Mouse (Mus musculus): ENCODE data around the gene Ptpn12. TPM values are rescaled to one million over a fixed set of nuclear protein-coding genes. Genes with fewer than 3 reads are reported as not detected.

Gene Ptpn12
- polyA plus RNA-seq, 1 experiment from 2014 or later, result 18.6 TPM

DNA sequence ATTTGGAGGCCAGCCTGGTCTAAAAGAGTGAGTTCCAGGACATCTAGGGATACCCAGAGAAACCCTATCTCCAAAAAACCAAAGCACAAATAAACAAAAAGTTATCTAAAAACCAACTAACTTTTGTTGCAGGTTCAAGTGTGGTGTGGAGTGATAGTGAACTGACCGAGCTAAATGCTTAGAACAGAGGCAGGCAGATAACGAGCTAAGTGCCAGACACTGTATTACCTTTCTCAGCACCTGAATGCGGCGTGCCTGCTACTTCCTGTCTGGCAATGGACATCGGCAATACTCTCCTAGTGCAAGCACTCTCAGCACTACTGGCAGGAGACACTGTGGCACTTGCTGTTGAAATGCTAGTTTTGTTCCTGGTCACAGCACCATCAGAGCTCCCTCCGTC is 58.2 kb downstream of the Ptpn12 start:
- Histone ChIP-seq H3K4me2 (ENCODE audit: low read length) (no peak overlapping the region), H3K9me3 (ENCODE audit: control insufficient read depth, low read length) (no peaks in the 10 kb centered on the region), H3K27ac (ENCODE audit: low read depth, low read length) (no peak overlapping the region), H3K27me3 (replicated peaks; ENCODE audit: control insufficient read depth, insufficient read depth, low read length) (no peaks in the 10 kb centered on the region), H3K36me3 (ENCODE audit: control insufficient read depth, insufficient read depth, low read length) (peaks cover 54% of the 10 kb centered on the region), H3K4me1 (ENCODE audit: control insufficient read depth, insufficient read depth, low read depth, low read length) (no peaks in the 10 kb centered on the region), H3K4me3 (ENCODE audit: low read length) (no peak overlapping the region), H3K9ac (ENCODE audit: low read depth, low read length) (no peak overlapping the region)
- WGBS, result 98% methylated on average over 6 of the region's 6 CpGs
- ATAC-seq, result no peak

GRCm38 (mm10) chr5:20990062-20990809 is 65.5 kb downstream of the Ptpn12 start:
- Histone ChIP-seq H3K27ac (ENCODE audit: low read depth, low read length) (no peak overlapping the region), H3K4me3 (ENCODE audit: low read length) (no peak overlapping the region), H3K27me3 (replicated peaks; ENCODE audit: control insufficient read depth, insufficient read depth, low read length) (no peaks in the 10 kb centered on the region), H3K4me1 (ENCODE audit: control insufficient read depth, insufficient read depth, low read depth, low read length) (no peaks in the 10 kb centered on the region), H3K9ac (ENCODE audit: low read depth, low read length) (no peak overlapping the region), H3K36me3 (ENCODE audit: control insufficient read depth, insufficient read depth, low read length) (peaks cover 33% of the 10 kb centered on the region), H3K9me3 (ENCODE audit: control insufficient read depth, low read length) (no peaks in the 10 kb centered on the region), H3K4me2 (ENCODE audit: low read length) (no peak overlapping the region)
- ATAC-seq, result no peak
- 95% methylated on average over 8 of the region's 8 CpGs for WGBS

GRCm38 (mm10) chr5:20986271-20986670 is 69.4 kb downstream of the Ptpn12 start:
- peaks cover 18% of the 10 kb centered on the region for H3K36me3 ChIP-seq (ENCODE audit: control insufficient read depth, insufficient read depth, low read length)
- H3K9me3 ChIP-seq (ENCODE audit: control insufficient read depth, low read length), result no peaks in the 10 kb centered on the region
- H3K27me3 ChIP-seq (replicated peaks; ENCODE audit: control insufficient read depth, insufficient read depth, low read length), result no peaks in the 10 kb centered on the region
- no peak overlapping the region for H3K4me3 ChIP-seq (ENCODE audit: low read length)
- no peak overlapping the region for H3K4me2 ChIP-seq (ENCODE audit: low read length)
- no peak overlapping the region for H3K27ac ChIP-seq (ENCODE audit: low read depth, low read length)
- WGBS, result 96% methylated on average over 8 of the region's 8 CpGs
- ATAC-seq, result no peak
- no peak overlapping the region for H3K9ac ChIP-seq (ENCODE audit: low read depth, low read length)
- no peaks in the 10 kb centered on the region for H3K4me1 ChIP-seq (ENCODE audit: control insufficient read depth, insufficient read depth, low read depth, low read length)

DNA sequence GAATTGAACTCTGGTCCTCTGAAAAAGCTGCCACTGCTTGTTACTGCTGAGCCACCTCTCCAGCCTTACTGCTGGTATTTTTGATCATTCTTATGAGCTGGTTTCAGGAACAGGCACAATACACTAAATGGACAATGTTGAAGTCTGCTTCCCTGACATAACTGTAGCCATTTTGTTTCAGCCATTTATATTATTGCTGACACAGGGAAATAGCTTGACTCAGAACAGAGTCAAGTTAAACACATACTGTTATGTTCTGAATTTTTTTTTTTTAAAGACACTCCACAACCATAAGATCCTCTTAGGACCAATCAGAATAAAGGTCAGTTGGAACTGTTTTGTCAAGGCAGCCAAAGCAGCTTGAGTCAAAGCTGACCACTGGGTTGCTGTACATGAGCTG is 72.2 kb downstream of the Ptpn12 start:
- Histone ChIP-seq H3K36me3 (ENCODE audit: control insufficient read depth, insufficient read depth, low read length) (peaks cover 8% of the 10 kb centered on the region), H3K4me3 (ENCODE audit: low read length) (no peak overlapping the region), H3K9ac (ENCODE audit: low read depth, low read length) (no peak overlapping the region), H3K27me3 (replicated peaks; ENCODE audit: control insufficient read depth, insufficient read depth, low read length) (no peaks in the 10 kb centered on the region), H3K27ac (ENCODE audit: low read depth, low read length) (no peak overlapping the region), H3K9me3 (ENCODE audit: control insufficient read depth, low read length) (no peaks in the 10 kb centered on the region), H3K4me1 (ENCODE audit: control insufficient read depth, insufficient read depth, low read depth, low read length) (no peaks in the 10 kb centered on the region), H3K4me2 (ENCODE audit: low read length) (no peak overlapping the region)
- no peak for ATAC-seq

GRCm38 (mm10) chr5:20974690-20975089 is 81.0 kb downstream of the Ptpn12 start:
- H3K27ac ChIP-seq (ENCODE audit: low read depth, low read length), result no peak overlapping the region
- no peaks in the 10 kb centered on the region for H3K9me3 ChIP-seq (ENCODE audit: control insufficient read depth, low read length)
- no peaks in the 10 kb centered on the region for H3K4me1 ChIP-seq (ENCODE audit: control insufficient read depth, insufficient read depth, low read depth, low read length)
- no peak for ATAC-seq
- no peaks in the 10 kb centered on the region for H3K27me3 ChIP-seq (replicated peaks; ENCODE audit: control insufficient read depth, insufficient read depth, low read length)
- H3K9ac ChIP-seq (ENCODE audit: low read depth, low read length), result no peak overlapping the region
- 84% methylated on average over 4 of the region's 4 CpGs for WGBS
- H3K4me2 ChIP-seq (ENCODE audit: low read length), result no peak overlapping the region
- no peaks in the 10 kb centered on the region for H3K36me3 ChIP-seq (ENCODE audit: control insufficient read depth, insufficient read depth, low read length)
- H3K4me3 ChIP-seq (ENCODE audit: low read length), result no peak overlapping the region

- no peaks in the 10 kb centered on the region for H3K4me1 ChIP-seq (ENCODE audit: control insufficient read depth, insufficient read depth, low read depth, low read length)
Measured at GRCm38 (mm10) chr5:20973999-20974398, 81.7 kb downstream of the Ptpn12 start.

GRCm38 (mm10) chr5:20973069-20973468 is 82.6 kb downstream of the Ptpn12 start:
- Histone ChIP-seq H3K4me2 (ENCODE audit: low read length) (no peak overlapping the region), H3K4me3 (ENCODE audit: low read length) (no peak overlapping the region), H3K27me3 (replicated peaks; ENCODE audit: control insufficient read depth, insufficient read depth, low read length) (no peaks in the 10 kb centered on the region), H3K36me3 (ENCODE audit: control insufficient read depth, insufficient read depth, low read length) (no peaks in the 10 kb centered on the region), H3K9me3 (ENCODE audit: control insufficient read depth, low read length) (no peaks in the 10 kb centered on the region), H3K4me1 (ENCODE audit: control insufficient read depth, insufficient read depth, low read depth, low read length) (no peaks in the 10 kb centered on the region), H3K27ac (ENCODE audit: low read depth, low read length) (no peak overlapping the region), H3K9ac (ENCODE audit: low read depth, low read length) (no peak overlapping the region)
- 56% methylated on average over 5 of the region's 5 CpGs for WGBS
- no peak for ATAC-seq

More at GRCm38 (mm10) chr5:20973999-20974398, 81.7 kb downstream of the Ptpn12 start:
- H3K4me3 ChIP-seq (ENCODE audit: low read length), result no peak overlapping the region
- no peak overlapping the region for H3K4me2 ChIP-seq (ENCODE audit: low read length)
- H3K27ac ChIP-seq (ENCODE audit: low read depth, low read length), result no peak overlapping the region
- H3K36me3 ChIP-seq (ENCODE audit: control insufficient read depth, insufficient read depth, low read length), result no peaks in the 10 kb centered on the region
- ATAC-seq, result no peak
- H3K9ac ChIP-seq (ENCODE audit: low read depth, low read length), result no peak overlapping the region
- 10% methylated on average over 6 of the region's 7 CpGs for WGBS
- no peaks in the 10 kb centered on the region for H3K9me3 ChIP-seq (ENCODE audit: control insufficient read depth, low read length)
- no peaks in the 10 kb centered on the region for H3K27me3 ChIP-seq (replicated peaks; ENCODE audit: control insufficient read depth, insufficient read depth, low read length)

DNA sequence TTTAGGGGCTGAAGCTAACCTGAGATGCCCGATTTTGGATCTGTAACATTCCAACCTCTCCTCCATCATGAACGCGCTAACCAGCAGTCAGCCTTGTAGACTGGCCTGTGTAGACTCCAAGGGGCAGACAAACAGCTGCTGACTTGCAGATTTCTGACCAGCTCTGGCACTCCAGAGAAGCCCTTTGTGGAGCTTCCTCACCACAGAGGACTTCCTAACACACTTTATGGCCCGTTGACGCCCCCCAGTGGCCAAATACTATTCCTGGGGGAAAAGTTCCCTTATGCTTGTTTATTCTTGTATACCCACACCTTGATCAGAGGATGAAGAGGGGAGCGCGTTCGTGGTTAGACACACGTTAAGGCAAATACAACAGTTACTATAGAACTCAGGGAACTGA is 86.7 kb downstream of the Ptpn12 start:
- Histone ChIP-seq H3K9me3 (ENCODE audit: control insufficient read depth, low read length) (no peaks in the 10 kb centered on the region; the same call in 1 of the 2 replicates), H3K36me3 (ENCODE audit: control insufficient read depth, insufficient read depth, low read length) (no peaks in the 10 kb centered on the region), H3K4me2 (ENCODE audit: low read length) (no peak overlapping the region), H3K4me3 (ENCODE audit: low read length) (no peak overlapping the region), H3K4me1 (ENCODE audit: control insufficient read depth, insufficient read depth, low read depth, low read length) (no peaks in the 10 kb centered on the region), H3K9ac (ENCODE audit: low read depth, low read length) (no peak overlapping the region), H3K27ac (ENCODE audit: low read depth, low read length) (no peak overlapping the region), H3K27me3 (replicated peaks; ENCODE audit: control insufficient read depth, insufficient read depth, low read length) (no peaks in the 10 kb centered on the region)
- ATAC-seq, result no peak
- 65% methylated on average over 9 of the region's 9 CpGs for WGBS

- Histone ChIP-seq H3K9ac (ENCODE audit: low read depth, low read length) (no peak overlapping the region), H3K36me3 (ENCODE audit: control insufficient read depth, insufficient read depth, low read length) (no peaks in the 10 kb centered on the region), H3K27me3 (replicated peaks; ENCODE audit: control insufficient read depth, insufficient read depth, low read length) (no peaks in the 10 kb centered on the region), H3K9me3 (ENCODE audit: control insufficient read depth, low read length) (no peaks in the 10 kb centered on the region; the same call in 1 of the 2 replicates), H3K4me3 (ENCODE audit: low read length) (no peak overlapping the region), H3K4me2 (ENCODE audit: low read length) (no peak overlapping the region), H3K4me1 (ENCODE audit: control insufficient read depth, insufficient read depth, low read depth, low read length) (no peaks in the 10 kb centered on the region), H3K27ac (ENCODE audit: low read depth, low read length) (no peak overlapping the region)
- WGBS, result 71% methylated on average over 9 of the region's 9 CpGs
- ATAC-seq, result no peak
Measured at GRCm38 (mm10) chr5:20968493-20968892, 87.2 kb downstream of the Ptpn12 start.

Data from hindbrain, embryonic 16.5 days (tissue).